Mouse (Mus musculus) splenic B cell, adult 2 months (primary cell): ENCODE results near the gene Pcdh15.

Source experiments
- DNase-seq: peaks from one replicate; pipeline ENCODE4 v3.0.0-alpha.2; 2011; ENCODE audit warnings: low read depth, low spot score
- H3K27me3 ChIP-seq: 2 replicates; pipeline ENCODE4 v1.6.1; 2012; ENCODE audit warnings: mild to moderate bottlenecking, low read length, moderate library complexity, mixed read lengths; ENCODE audit not compliant: control insufficient read depth, poor library complexity, insufficient read depth, severe bottlenecking
- H3K36me3 ChIP-seq: 2 replicates; pipeline ENCODE4 v1.6.1; 2012; ENCODE audit warnings: mild to moderate bottlenecking, low read length, moderate library complexity, mixed read lengths; ENCODE audit not compliant: control insufficient read depth, poor library complexity, insufficient read depth, severe bottlenecking

Gene Pcdh15

DNA sequence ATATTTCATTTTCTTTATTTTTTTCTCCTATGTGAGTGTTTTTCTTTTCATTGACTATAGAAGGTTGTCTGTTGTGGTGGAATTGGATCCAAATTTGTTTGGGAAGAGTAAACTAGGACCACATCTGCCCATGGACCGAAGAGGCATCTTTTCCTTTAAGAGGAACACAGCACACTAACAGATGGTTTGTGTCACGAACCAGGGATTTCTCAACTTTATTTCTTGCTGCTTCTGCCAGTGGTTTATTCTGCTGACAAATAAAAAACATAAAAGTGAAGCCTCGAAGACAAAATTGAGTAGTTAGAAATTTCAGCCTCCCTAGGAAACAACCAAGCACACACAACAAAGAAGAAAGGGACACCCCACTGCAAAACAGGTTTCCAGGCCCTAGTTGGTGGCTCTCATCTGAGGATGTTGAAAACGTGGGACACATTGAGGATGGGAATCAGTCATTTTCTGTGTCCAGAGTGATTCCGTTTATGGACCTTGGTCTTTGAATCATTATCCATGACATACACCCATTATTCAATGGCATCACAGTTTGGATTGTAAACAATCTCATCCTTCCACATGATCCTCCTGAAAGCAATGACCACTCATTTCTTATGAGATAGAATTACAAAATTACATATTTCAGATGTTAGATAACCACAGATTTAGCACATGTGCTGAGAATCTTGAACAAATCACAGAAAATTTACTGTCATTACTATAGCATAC lies 1206.5 kb downstream of the Pcdh15 start:
- no peaks in the 10 kb centered on the region for H3K36me3 ChIP-seq
- no peak for DNase-seq
- no peaks in the 10 kb centered on the region for H3K27me3 ChIP-seq

DNA sequence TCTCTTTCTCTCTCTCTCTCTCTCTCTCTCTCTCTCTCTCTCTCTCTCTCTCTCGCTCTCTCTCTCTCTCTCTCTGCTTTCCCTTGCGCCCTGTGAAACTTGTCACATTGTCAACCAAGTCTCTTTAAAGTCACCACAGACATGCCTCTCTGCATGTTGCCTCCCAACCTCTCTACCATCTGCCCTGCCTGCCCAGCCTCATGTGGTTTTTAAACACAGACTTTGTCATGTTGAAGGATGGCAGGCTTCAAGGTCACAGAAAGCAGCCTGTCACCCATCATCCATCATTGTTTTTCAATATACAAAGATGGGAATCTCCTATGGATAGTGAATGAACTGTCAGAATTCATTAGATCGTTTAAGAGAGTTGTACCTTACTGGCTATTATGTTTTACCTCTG lies 1207.9 kb downstream of the Pcdh15 start:
- Histone ChIP-seq H3K27me3 (no peaks in the 10 kb centered on the region), H3K36me3 (no peaks in the 10 kb centered on the region)
- no peak for DNase-seq

DNA sequence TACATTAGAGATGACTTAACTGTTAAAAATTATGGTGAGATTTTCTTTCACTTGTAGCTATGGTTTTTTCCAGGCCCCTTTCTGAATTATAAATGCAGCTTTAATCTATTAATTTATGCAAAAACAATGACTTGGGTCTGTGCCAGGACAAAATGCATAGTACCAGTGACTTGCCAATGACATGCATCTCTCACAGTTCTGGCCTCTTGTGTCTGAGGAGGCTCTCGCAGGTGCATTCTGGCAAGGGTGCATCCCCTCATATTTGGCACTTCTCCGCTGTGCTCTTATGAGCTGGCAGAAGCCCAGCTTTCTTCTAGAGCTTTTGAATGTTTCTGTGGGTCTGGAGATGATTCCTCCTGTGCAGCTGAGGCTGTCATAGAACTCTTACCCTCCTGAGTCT lies 1216.9 kb downstream of the Pcdh15 start:
- no peak for DNase-seq
- no peaks in the 10 kb centered on the region for H3K36me3 ChIP-seq
- H3K27me3 ChIP-seq, result no peaks in the 10 kb centered on the region

DNA sequence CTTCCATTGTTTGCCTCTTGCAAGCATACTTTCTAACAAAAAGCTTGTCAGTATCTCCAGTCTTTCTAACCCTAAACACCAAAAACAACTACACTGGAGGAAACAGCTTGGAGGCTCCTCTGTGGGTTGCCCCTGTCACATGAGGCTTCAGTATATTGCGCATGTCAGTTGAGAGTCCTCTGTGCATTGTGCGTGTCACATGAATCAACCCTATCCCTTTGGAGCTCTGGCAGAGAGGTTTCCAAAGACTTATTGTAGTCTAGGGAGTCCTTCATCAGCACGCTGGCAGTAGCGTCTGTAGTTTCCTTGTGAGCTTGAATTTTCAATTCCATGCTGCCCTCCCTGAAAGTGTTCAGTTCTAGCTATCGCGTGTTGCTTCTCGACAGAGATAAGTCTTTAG lies 1236.3 kb downstream of the Pcdh15 start:
- no peaks in the 10 kb centered on the region for H3K36me3 ChIP-seq
- no peak for DNase-seq
- no peaks in the 10 kb centered on the region for H3K27me3 ChIP-seq

DNA sequence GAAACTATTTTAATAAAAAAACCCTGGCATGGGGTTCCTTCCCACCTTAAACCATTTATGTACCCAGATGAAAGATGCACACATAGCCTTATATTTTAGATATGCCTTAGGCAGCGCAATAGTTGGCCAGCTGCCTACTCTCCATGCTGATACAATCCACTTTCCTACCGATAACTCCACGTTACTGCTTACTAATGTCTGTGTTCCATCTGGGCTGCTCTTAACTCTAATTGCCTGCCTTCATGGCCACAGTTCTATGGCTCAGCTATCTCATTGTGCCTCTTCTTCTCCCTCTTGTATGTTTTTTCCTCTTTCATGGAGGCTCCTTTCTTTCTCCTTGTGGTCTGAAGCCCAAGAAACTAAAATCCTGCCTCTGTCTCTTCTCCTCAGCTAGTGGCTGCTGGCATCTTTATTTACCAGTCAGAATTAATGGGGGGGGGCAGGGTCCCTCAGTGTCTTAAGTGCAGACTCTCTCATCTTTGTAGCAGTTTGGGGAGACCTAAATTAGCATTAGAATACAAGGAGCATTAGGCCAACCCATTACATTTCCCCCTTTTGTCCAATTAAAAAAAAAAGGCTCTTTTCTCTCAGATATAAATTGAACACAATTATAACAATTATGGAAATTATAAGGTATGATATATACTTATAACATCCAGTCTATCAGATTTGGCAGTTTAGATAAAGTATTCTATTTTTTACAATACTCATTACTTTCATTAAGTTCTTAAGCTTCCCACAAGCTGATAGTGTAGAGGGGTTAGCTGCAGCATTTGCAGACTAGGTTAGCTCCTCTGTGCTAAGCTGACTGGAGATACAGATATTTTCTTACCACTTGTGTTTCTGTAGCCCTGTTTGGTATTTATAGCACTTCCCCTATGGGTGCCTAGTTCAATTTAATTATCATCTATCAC lies 1240.4 kb downstream of the Pcdh15 start:
- Histone ChIP-seq H3K27me3 (no peaks in the 10 kb centered on the region), H3K36me3 (no peaks in the 10 kb centered on the region)
- DNase-seq, result no peak

DNA sequence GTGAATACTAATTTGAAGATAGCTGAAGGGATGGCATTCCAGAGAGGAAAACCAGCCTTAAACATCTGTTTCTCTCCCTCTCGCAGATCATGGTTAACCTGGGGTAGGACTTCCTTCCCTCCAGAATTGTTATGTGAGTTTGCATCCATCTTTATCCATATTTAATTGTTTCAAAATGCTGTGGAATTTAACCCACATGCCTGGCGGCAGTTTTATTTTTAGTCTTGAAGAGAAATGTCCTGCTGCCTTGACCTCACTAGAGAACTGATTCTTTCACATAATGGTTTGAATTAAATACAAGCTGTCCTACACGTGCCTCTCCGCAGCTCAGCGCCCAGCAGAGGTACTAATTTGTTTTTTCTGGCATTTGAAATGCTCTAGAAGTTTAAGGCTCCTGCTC lies 1260.4 kb downstream of the Pcdh15 start:
- DNase-seq, result no peak
- H3K27me3 ChIP-seq, result no peaks in the 10 kb centered on the region
- H3K36me3 ChIP-seq, result no peaks in the 10 kb centered on the region

DNA sequence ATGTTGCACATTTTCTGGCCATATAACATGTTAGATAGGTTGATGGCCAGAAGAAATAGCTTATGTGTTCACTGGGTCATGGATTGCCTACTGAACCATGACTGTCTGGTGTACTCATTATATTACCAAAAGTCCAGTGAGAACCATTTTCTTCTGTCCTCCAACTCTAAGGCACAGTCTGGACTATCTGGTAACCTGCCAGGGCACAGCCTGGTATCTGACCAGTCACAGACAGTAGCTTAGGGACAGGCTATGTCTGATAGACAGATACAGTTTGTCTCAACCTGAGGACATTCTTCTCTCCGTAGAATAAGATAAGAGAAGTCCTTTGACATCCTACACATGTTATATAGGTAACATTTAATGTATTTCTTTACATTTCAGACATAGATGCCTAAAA lies 1279.6 kb downstream of the Pcdh15 start:
- Histone ChIP-seq H3K27me3 (no peaks in the 10 kb centered on the region), H3K36me3 (no peaks in the 10 kb centered on the region)
- DNase-seq, result no peak

DNA sequence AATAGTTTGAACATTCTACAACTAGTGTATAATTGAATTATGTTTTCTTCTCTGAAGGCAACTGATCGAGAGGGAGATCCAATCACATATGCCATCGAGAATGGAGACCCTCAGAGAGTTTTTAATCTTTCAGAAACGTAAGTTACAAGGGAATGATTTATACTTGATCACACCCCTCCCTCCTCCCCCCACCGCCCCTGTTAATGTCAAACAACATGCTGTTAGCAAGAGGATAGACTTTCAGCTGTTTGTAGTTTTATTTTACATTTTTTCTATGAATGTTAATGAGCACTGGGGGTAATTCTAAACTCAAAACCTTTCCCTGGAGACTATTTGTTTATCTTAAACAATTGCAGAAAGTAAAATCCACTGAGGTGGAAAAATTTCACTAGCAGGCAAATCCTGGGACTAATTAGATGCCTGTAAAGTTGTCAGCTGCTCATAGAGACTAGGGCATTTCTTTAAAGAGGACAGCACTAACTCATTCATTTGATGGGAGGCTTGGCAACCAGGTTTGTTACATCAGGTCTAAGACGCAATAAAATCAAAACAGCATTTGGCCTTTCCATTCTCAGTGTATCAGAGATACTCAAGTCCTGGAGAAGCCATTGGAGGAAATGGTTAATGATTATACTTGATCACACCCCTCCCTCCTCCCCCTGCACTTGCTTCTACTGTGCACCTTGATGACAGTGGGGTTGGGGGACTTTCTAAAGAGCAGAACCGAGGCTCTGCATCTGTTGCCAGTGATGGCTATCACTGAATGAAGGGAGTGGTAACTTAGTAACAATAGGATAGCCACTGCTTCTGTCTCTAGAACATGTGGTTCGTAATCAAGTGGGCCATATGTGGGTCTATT lies 1280.4 kb downstream of the Pcdh15 start:
- H3K27me3 ChIP-seq, result no peaks in the 10 kb centered on the region
- no peaks in the 10 kb centered on the region for H3K36me3 ChIP-seq
- no peak for DNase-seq

DNA sequence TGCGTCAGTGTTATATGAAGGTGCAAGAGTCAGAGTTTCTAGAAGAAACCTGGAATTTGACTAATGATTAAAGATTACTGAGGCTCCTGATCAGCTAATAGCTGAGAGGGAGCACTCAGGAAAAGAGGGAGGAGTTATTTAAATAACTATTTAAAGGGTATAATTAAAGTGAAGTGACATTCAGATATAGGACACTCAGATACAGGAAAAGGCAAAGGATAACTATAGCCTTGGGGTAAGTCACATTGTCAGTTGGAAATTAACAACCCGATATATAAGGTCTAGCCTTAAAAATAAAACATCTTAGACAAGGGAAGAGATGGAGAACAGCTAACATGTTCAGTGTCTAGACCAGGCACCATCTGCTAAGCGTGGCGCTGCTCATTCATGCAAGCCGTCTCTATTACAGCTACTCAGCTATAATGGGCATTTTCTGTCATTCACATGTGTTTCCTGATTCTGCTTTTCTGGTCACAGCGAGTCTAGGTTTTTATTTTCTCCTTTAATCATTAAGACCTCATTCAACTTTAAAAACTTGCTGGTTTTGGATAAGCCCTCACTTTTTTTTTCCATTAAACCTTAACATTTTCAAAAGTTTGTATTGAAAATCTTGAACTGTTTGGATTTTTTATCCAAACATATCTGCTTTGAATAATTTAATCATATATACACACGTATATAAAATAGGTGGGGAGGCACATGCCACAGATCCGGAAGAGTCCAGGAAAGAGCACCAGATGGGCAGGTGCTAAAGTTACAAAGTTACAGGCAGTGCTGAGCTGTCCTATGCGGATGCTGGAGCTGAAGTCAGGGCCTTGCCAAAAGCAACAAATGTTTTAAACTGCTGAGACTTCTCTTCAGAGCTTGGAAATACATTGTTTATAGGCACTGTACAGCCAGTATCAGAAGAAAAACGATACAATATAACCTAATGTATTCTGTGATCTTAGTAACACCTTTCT lies 1288.7 kb downstream of the Pcdh15 start:
- DNase-seq, result no peak
- no peaks in the 10 kb centered on the region for H3K36me3 ChIP-seq
- H3K27me3 ChIP-seq, result no peaks in the 10 kb centered on the region

DNA sequence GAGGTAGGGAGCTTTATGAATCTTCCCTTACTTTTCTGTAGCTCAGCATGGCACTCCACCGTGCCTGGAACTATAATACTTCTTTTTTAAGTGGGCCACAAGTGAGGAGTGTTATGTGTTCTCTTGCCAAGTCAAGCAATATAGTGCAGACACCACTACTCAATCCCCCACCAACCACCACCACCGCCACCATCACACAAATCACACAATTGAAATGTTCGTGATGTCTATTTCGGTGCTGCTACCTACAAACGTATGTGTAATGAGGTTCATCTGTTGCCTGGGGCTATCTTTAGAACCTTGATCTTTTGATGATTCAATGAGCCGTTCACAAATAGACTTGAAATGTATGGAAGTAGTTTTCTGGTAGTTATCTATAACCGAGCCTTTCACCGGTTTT lies 1304.0 kb downstream of the Pcdh15 start:
- Histone ChIP-seq H3K27me3 (no peaks in the 10 kb centered on the region), H3K36me3 (no peaks in the 10 kb centered on the region)
- DNase-seq, result no peak

DNA sequence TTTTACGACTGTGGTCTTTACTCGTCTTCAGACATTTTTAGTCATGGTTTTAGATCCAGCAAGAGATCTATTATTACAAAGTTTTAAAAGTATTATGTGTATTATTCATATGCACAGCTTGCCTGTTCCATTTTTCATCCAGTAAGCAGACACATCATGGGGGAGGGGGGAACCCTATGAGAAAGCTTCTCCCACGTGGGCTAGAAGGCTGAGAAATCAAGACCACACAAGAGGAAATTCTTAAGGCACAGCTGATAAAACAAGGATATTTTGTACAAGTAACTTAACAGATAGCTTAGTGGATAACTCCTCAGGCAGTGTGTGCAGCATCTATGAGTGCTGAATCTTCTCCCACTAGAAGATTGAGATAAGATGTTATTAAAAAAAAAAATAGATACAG lies 1314.9 kb downstream of the Pcdh15 start:
- Histone ChIP-seq H3K27me3 (no peaks in the 10 kb centered on the region), H3K36me3 (no peaks in the 10 kb centered on the region)
- DNase-seq, result no peak

DNA sequence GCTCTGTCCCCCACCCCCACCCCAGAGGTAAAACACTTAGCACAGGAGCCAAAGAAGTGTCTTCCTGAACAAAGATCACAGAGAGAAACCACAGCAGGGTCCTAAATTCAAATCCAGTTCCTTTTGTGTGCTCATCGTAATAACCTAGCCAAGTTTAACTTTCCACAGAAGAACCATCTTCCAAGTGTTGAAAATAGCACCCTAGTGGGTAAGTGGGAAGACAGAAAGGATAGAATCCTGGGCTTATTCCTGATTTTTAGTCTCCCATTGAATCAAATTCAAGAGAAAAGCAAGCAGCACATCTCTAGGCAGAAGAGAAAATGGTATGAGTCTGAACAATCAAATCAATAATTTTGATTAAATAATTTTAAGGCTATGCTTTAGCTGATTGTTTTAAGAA lies 1315.8 kb downstream of the Pcdh15 start:
- Histone ChIP-seq H3K27me3 (no peaks in the 10 kb centered on the region), H3K36me3 (no peaks in the 10 kb centered on the region)
- no peak for DNase-seq

DNA sequence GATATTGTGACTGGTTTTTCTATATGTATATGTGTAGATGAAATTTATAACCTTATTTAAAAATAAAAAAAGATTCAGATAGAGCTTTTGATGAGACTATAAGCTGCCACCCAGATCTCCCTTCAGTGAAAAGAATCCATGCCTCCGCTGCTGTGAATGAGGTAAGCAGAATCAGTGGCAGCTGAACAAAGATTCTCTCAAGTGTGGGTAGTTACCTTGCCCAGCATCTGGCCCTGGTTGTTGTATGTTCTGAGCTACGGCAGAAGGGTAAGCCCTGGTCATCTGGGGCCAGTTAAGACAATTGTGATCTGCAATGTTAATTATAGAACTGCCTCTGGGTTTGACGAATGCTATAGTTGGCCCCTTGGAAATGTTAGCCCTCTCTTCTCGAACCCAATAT lies 1316.2 kb downstream of the Pcdh15 start:
- Histone ChIP-seq H3K27me3 (no peaks in the 10 kb centered on the region), H3K36me3 (no peaks in the 10 kb centered on the region)

DNA sequence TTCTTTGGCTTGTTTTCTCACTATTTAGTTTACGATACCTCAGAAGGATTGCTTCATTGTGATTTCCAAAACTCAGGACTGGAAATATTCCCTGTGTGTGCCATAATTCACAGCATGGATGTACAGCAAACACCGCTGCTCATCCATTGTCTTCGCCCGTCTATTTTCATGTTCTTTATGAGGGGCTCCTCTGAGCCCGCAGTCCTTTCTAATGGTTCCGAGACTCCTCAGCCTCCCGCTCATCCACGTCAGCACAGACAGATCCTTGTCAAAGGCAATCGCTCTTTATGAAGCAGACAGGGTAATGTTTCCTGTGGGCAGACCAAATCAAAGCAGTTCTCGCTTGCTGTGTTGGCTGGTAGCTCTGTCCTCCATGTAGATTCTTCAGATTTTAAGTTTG lies 1316.8 kb downstream of the Pcdh15 start:
- Histone ChIP-seq H3K27me3 (no peaks in the 10 kb centered on the region), H3K36me3 (no peaks in the 10 kb centered on the region)
- DNase-seq, result no peak

More for the DNA sequence above, 1316.2 kb downstream of the Pcdh15 start:
- DNase-seq, result no peak
